In genomic region chr13:104286336-104286735, GRCm38 (mm10) we compare ENCODE assay signal across 8 mouse cellular contexts. TPM values are rescaled to one million over a fixed set of nuclear protein-coding genes. Genes with fewer than 3 reads are reported as not detected.
A peak's percentile ranks its signal among the peaks of the same experiment; 100 is the strongest.
DNase-seq lines count a peak whose midpoint lies in the region; ATAC-seq and TF ChIP-seq lines count a peak whose summit lies in the region.

No protein-coding gene starts in this region.

- no peak for TF ChIP-seq CTCF in heart, postnatal 0 days (IDR thresholded peaks at IDR 0.05; ENCODE audit: low read depth)

- no peaks in the 10 kb centered on the region for H3K9me3 ChIP-seq in heart, postnatal 0 days (replicated peaks; ENCODE audit: control insufficient read depth, low read length)
- H3K9me3 ChIP-seq in midbrain, embryonic 10.5 days (replicated peaks) = no peaks in the 10 kb centered on the region

- peak overlapping the region; percentile 60 for H3K4me3 ChIP-seq in heart, postnatal 0 days (ENCODE audit: low read depth, low read length)
- peak overlapping the region; percentile 61 for H3K4me3 ChIP-seq in midbrain, embryonic 10.5 days

- peaks cover 4% of the 10 kb centered on the region for H3K4me1 ChIP-seq in heart, postnatal 0 days (ENCODE audit: control insufficient read depth, insufficient read depth)
- peaks cover 40% of the 10 kb centered on the region for H3K4me1 ChIP-seq in midbrain, embryonic 10.5 days

- WGBS in heart, postnatal 0 days = 0% methylated on average over 4 of the region's 4 CpGs
- WGBS in midbrain, embryonic 10.5 days = 2% methylated on average over 4 of the region's 4 CpGs

- no peak for TF ChIP-seq EP300 in heart, postnatal 0 days (IDR thresholded peaks at IDR 0.05; ENCODE audit: low read depth)

- peak overlapping the region; percentile 71 for H3K9ac ChIP-seq in heart, postnatal 0 days (replicated peaks; ENCODE audit: low read depth, low read length)

- DNase-seq in kidney, adult 9 months = peak; percentile 24
- DNase-seq in kidney, adult 11 months = no peak
- peak; percentile 24 for DNase-seq in brain, adult 2 months (ENCODE audit: low read depth, low spot score)
- DNase-seq in heart, postnatal 0 days (ENCODE audit: low spot score) = no peak
- DNase-seq in midbrain, embryonic 10.5 days (ENCODE audit: low spot score) = no peak
- no peak for DNase-seq in urinary bladder, adult 18-20 months (ENCODE audit: low spot score in 2 of 2)
- DNase-seq in natural killer cell, adult 2 months (ENCODE audit: low spot score in 2 of 2) = no peak
- no peak for DNase-seq in adrenal gland, adult 8-10 months

- H3K27me3 ChIP-seq in heart, postnatal 0 days (ENCODE audit: control insufficient read depth, insufficient read depth, low read length) = no peaks in the 10 kb centered on the region
- no peaks in the 10 kb centered on the region for H3K27me3 ChIP-seq in midbrain, embryonic 10.5 days (ENCODE audit: low read depth, poor library complexity, severe bottlenecking)

- no peaks in the 10 kb centered on the region for H3K36me3 ChIP-seq in heart, postnatal 0 days (replicated peaks; ENCODE audit: control insufficient read depth, insufficient read depth, low read length)
- H3K36me3 ChIP-seq in midbrain, embryonic 10.5 days = no peaks in the 10 kb centered on the region

- no peak for ATAC-seq in heart, postnatal 0 days (ENCODE audit: insufficient read depth, low read depth)

- H3K27ac ChIP-seq in heart, postnatal 0 days (ENCODE audit: low read depth) = peak overlapping the region; percentile 93
- peak overlapping the region; percentile 83 for H3K27ac ChIP-seq in midbrain, embryonic 10.5 days (replicated peaks)

- peak overlapping the region; percentile 83 for H3K4me2 ChIP-seq in heart, postnatal 0 days (ENCODE audit: low read depth, low read length)

RNA-seq across cellular contexts. Expression of gene Adamts6, which starts 1.3 kb away (rescaled TPM):
- 20.6 and 21.8 TPM in 2 replicates for total RNA-seq in heart, postnatal 0 days (2014; rRNA removed; ENCODE audit: low replicate concordance)
- polyA plus RNA-seq in heart, postnatal 0 days (2015; fragmentation: Nextera tagmentation; extraction: Ambion mirVana) = 2.0 and 2.7 TPM in 2 replicates
- 1.8 and 3.6 TPM in 2 replicates for polyA plus RNA-seq in midbrain, embryonic 10.5 days (2016; fragmentation: Nextera tagmentation; extraction: Ambion mirVana)
- 10 to 100 TPM in 1 of 4 experiments, 1 to 10 TPM in 3; 1.5 to 10.0 (median 5.5) TPM for total RNA-seq in adrenal gland, adult 8-10 months (2022)

RNA-seq across cellular contexts. Expression of gene Ppwd1, which starts 57.7 kb away (rescaled TPM):
- total RNA-seq in heart, postnatal 0 days (2014; rRNA removed; ENCODE audit: low replicate concordance) = 2.1 and 4.8 TPM in 2 replicates
- 5.4 and 5.8 TPM in 2 replicates for polyA plus RNA-seq in heart, postnatal 0 days (2015; fragmentation: Nextera tagmentation; extraction: Ambion mirVana)
- polyA plus RNA-seq in midbrain, embryonic 10.5 days (2016; fragmentation: Nextera tagmentation; extraction: Ambion mirVana) = 17.9 and 18.6 TPM in 2 replicates
- 10 to 100 TPM; 12.2 to 15.9 (median 13.9) TPM for total RNA-seq in adrenal gland, adult 8-10 months (2022)

RNA-seq across cellular contexts. Expression of gene Cenpk, which starts 57.9 kb away (rescaled TPM):
- total RNA-seq in heart, postnatal 0 days (2014; rRNA removed; ENCODE audit: low replicate concordance) = 0.19 and 4.5 TPM in 2 replicates
- 17.3 and 18.2 TPM in 2 replicates for polyA plus RNA-seq in heart, postnatal 0 days (2015; fragmentation: Nextera tagmentation; extraction: Ambion mirVana)
- polyA plus RNA-seq in midbrain, embryonic 10.5 days (2016; fragmentation: Nextera tagmentation; extraction: Ambion mirVana) = 78.7 and 89.8 TPM in 2 replicates
- total RNA-seq in adrenal gland, adult 8-10 months (2022) = 1 to 10 TPM in 3 of 4 experiments, under 1 TPM in 1; 0.80 to 2.4 (median 1.4) TPM

Comparison
In these comparisons a context has a peak if more than half of its experiments do, and no peak if none do; other contexts are left out.
1. DNase-seq: peak in kidney, adult 9 months (single experiment) and brain, adult 2 months (single experiment); none in kidney, adult 11 months (single experiment), heart, postnatal 0 days (single experiment), midbrain, embryonic 10.5 days (single experiment), urinary bladder, adult 18-20 months (0 of 2), natural killer cell, adult 2 months (0 of 2) and adrenal gland, adult 8-10 months (single experiment).